Mouse (Mus musculus): ENCODE results near the gene Pmel. TPM values are rescaled to one million over a fixed set of nuclear protein-coding genes. Genes with fewer than 3 reads are reported as not detected.

The Pmel gene
- polyA plus RNA-seq, 1 experiment, result 0.61 TPM

GRCm38 (mm10) chr10:128745946-128746613 lies 42.1 kb downstream of the Pmel start:
- TF ChIP-seq POLR2A (IDR thresholded peaks at IDR 0.05; ENCODE audit: extremely low read depth, insufficient read depth, low read length), result no peak
- no peak for TF ChIP-seq CTCF (IDR thresholded peaks at IDR 0.05; ENCODE audit: extremely low read depth, insufficient read depth, low read length)
- H3K4me3 ChIP-seq (ENCODE audit: insufficient read depth, low read length), result no peak overlapping the region
- peaks cover 3% of the 10 kb centered on the region for H3K4me1 ChIP-seq (ENCODE audit: control insufficient read depth, insufficient read depth, low read length)
- no peak overlapping the region for H3K27ac ChIP-seq (ENCODE audit: insufficient read depth, low read length)

DNA sequence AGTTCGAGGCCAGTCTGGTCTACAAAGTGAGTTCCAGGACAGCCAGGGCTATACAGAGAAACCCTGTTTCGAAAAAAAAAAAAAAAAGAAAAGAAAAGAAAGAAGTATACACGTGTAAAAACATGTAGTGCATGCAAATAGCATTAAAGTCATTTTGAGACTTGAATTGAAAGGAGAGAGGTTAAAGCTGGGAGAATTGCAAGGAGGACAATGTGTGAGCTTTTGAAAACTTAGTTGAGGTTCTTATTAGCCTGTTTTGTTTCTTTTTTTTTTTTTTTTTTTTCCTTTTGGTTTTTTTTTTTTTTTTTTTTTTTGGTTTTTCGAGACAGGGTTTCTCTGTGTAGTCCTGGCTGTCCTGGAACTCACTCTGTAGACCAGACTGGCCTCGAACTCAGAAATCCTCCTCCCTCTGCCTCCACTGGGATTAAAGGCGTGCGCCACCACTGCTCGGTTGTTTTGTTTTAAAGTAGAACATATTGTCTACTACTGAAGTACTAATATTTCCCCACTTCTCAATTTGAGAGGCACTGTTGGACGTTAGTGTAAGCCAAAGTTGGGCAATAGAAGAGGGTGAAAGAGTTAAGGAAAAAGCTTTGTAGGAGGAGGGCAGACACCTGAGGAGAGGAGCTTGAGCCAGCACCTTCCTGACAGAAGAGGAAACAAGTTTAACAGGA lies 43.1 kb downstream of the Pmel start:
- peaks cover 3% of the 10 kb centered on the region for H3K4me1 ChIP-seq (ENCODE audit: control insufficient read depth, insufficient read depth, low read length)
- H3K4me3 ChIP-seq (ENCODE audit: insufficient read depth, low read length), result peak overlapping the region; percentile 79
- no peak for TF ChIP-seq POLR2A (IDR thresholded peaks at IDR 0.05; ENCODE audit: extremely low read depth, insufficient read depth, low read length)
- H3K27ac ChIP-seq (ENCODE audit: insufficient read depth, low read length), result no peak overlapping the region

GRCm38 (mm10) chr10:128747646-128748251 lies 43.8 kb downstream of the Pmel start, which contains the start of gene Pym1:
Pym1 (plus strand) TSS chr10:128747889.
- peak within 1 kb of the TSS; percentile 55 for H3K27ac ChIP-seq (ENCODE audit: insufficient read depth, low read length)
- peaks cover 3% of the 10 kb centered on the region for H3K4me1 ChIP-seq (ENCODE audit: control insufficient read depth, insufficient read depth, low read length)
- peak within 1 kb of the TSS; percentile 79 for H3K4me3 ChIP-seq (ENCODE audit: insufficient read depth, low read length)
- TF ChIP-seq CTCF (IDR thresholded peaks at IDR 0.05; ENCODE audit: extremely low read depth, insufficient read depth, low read length) (no peak), POLR2A (IDR thresholded peaks at IDR 0.05; ENCODE audit: extremely low read depth, insufficient read depth, low read length) (no peak)

DNA sequence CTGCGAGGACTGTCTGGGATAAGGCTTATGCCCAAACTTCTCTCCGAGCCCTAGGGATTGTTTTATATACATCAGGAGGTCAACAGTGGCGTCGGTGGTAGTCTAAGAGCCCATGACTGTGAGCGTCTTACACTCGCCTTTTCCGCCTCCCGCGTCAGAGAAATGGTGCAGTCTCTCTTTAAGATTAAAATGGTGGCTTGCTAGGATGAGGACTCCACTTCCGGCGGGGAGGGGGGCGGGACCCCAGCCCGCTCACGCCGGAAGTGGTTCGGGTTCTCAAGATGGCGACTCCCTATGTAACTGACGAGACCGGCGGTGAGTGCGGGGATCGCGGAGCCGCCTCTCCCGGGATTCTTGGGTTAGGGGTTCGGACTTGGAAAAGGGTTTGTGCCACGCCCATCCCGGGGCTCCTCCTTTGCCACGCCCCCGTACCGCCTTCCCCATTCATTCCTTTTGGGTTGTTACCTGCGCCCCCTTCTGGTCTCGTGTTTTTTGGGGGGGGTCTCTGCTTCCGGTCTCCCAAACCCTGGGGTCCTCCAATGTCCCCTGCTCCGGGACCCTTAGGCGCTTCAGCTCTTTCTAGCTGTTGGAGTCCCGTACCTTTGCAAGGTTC lies 44.4 kb downstream of the Pmel start:
- TF ChIP-seq CTCF (IDR thresholded peaks at IDR 0.05; ENCODE audit: extremely low read depth, insufficient read depth, low read length), result no peak
- peak; percentile 76 for TF ChIP-seq POLR2A (IDR thresholded peaks at IDR 0.05; ENCODE audit: extremely low read depth, insufficient read depth, low read length)
- peak overlapping the region; percentile 55 for H3K27ac ChIP-seq (ENCODE audit: insufficient read depth, low read length)

More for the DNA sequence above, 44.4 kb downstream of the Pmel start:
- peaks cover 2% of the 10 kb centered on the region; the same call in 1 of the 2 replicates for H3K4me1 ChIP-seq (ENCODE audit: control insufficient read depth, insufficient read depth, low read length)
- H3K4me3 ChIP-seq (ENCODE audit: insufficient read depth, low read length), result peak overlapping the region; percentile 79

Other genes with a start within 250 kb of the Pmel start
- 209 and 223 TPM in 2 replicates for gene Smarcc2, start 244.9 kb upstream of the Pmel start, polyA plus RNA-seq (2012; rRNA removed)
- 1,299 and 1,338 TPM in 2 replicates for gene Myl6, start 210.1 kb upstream of the Pmel start, polyA plus RNA-seq (2012; rRNA removed)
- gene Myl6b, start 205.5 kb upstream of the Pmel start, polyA plus RNA-seq (2012; rRNA removed), result 33.7 and 36.7 TPM in 2 replicates
- gene Esyt1, start 178.3 kb upstream of the Pmel start, polyA plus RNA-seq (2012; rRNA removed), result 11.6 and 12.0 TPM in 2 replicates
- gene Zc3h10, start 156.4 kb upstream of the Pmel start, polyA plus RNA-seq (2012; rRNA removed), result 11.9 and 12.9 TPM in 2 replicates
- 2,251 and 2,284 TPM in 2 replicates for gene Rpl41, start 154.9 kb upstream of the Pmel start, polyA plus RNA-seq (2012; rRNA removed)
- gene Pa2g4, start 138.2 kb upstream of the Pmel start, polyA plus RNA-seq (2012; rRNA removed), result 67.5 and 71.0 TPM in 2 replicates
- 7.6 and 9.1 TPM in 2 replicates for gene Erbb3, start 114.5 kb upstream of the Pmel start, polyA plus RNA-seq (2012; rRNA removed)
- gene Rps26, start 77.4 kb upstream of the Pmel start, polyA plus RNA-seq (2012; rRNA removed), result 354 and 390 TPM in 2 replicates
- 8.3 and 9.2 TPM in 2 replicates for gene Ikzf4, start 58.2 kb upstream of the Pmel start, polyA plus RNA-seq (2012; rRNA removed)
- gene Suox, start 30.1 kb upstream of the Pmel start, polyA plus RNA-seq (2012; rRNA removed), result 11.3 and 12.1 TPM in 2 replicates
- 120 and 125 TPM in 2 replicates for gene Rab5b, start 7.9 kb upstream of the Pmel start, polyA plus RNA-seq (2012; rRNA removed)
- 4.5 and 4.6 TPM in 2 replicates for gene Cdk2, start 836 bp downstream of the Pmel start, polyA plus RNA-seq (2012; rRNA removed)
- gene Dgka, start 40.7 kb downstream of the Pmel start, polyA plus RNA-seq (2012; rRNA removed), result 13.2 and 15.5 TPM in 2 replicates
- 39.4 and 41.1 TPM in 2 replicates for gene Pym1, start 43.7 kb downstream of the Pmel start, polyA plus RNA-seq (2012; rRNA removed)
- 0.38 and 0.57 TPM in 2 replicates for gene Mmp19, start 86.7 kb downstream of the Pmel start, polyA plus RNA-seq (2012; rRNA removed)
- 23.0 and 23.9 TPM in 2 replicates for gene Dnajc14, start 99.9 kb downstream of the Pmel start, polyA plus RNA-seq (2012; rRNA removed)
- 12.7 and 13.8 TPM in 2 replicates for gene Tmem198b, start 100.2 kb downstream of the Pmel start, polyA plus RNA-seq (2012; rRNA removed)
- gene Sarnp, start 113.1 kb downstream of the Pmel start, polyA plus RNA-seq (2012; rRNA removed), result 50.1 and 53.4 TPM in 2 replicates
- gene Ormdl2, start 117.5 kb downstream of the Pmel start, polyA plus RNA-seq (2012; rRNA removed), result 18.3 and 20.3 TPM in 2 replicates
- gene Gdf11, start 187.5 kb downstream of the Pmel start, polyA plus RNA-seq (2012; rRNA removed), result 7.2 TPM in 2 replicates
- 76.2 and 79.5 TPM in 2 replicates for gene Cd63, start 196.8 kb downstream of the Pmel start, polyA plus RNA-seq (2012; rRNA removed)
- gene Rdh5, start 218.7 kb downstream of the Pmel start, polyA plus RNA-seq (2012; rRNA removed), result 12.7 and 13.0 TPM in 2 replicates
- 221 and 224 TPM in 2 replicates for gene Bloc1s1, start 219.8 kb downstream of the Pmel start, polyA plus RNA-seq (2012; rRNA removed)
- 24.3 and 24.9 TPM in 2 replicates for gene Itga7, start 229.6 kb downstream of the Pmel start, polyA plus RNA-seq (2012; rRNA removed)

Measured in cortical plate, adult 2 months (tissue).